Mouse (Mus musculus) cerebellum, adult 2 months (tissue): ENCODE measurements around the gene Adgrd1. TPM values are rescaled to one million over a fixed set of nuclear protein-coding genes. Genes with fewer than 3 reads are reported as not detected.

Source experiments
- DNase-seq, 2 experiments: peaks; one replicate each; pipeline ENCODE4 v3.0.0; 2021
- H3K27ac ChIP-seq: fragments of 200-500 bp; 2 replicates; pipeline ENCODE4 v1.5.1; 2012; ENCODE audit warnings: low read length, control low read depth, inconsistent platforms; ENCODE audit not compliant: insufficient read depth
- H3K27me3 ChIP-seq: fragments of 200-500 bp; 2 replicates; pipeline ENCODE4 v1.6.1; 2012; ENCODE audit warnings: inconsistent platforms, mild to moderate bottlenecking, low read length, moderate library complexity; ENCODE audit not compliant: control insufficient read depth, insufficient read depth
- H3K4me1 ChIP-seq: fragments of 200-500 bp; 2 replicates; pipeline ENCODE4 v1.6.1; 2011; ENCODE audit warnings: low read length; ENCODE audit not compliant: control insufficient read depth, insufficient read depth
- H3K4me3 ChIP-seq: fragments of 200-500 bp; replicated peaks from 2 replicates; pipeline ENCODE3; 2011; ENCODE audit warnings: mild to moderate bottlenecking, low read depth, low read length, control low read depth; ENCODE audit not compliant: insufficient read depth
- CTCF ChIP-seq: fragments of 200-500 bp; IDR thresholded peaks from 2 replicates; pipeline ENCODE4 v1.5.1; 2011; ENCODE audit warnings: low read depth, mild to moderate bottlenecking, control low read depth, low read length, moderate library complexity, borderline replicate concordance; ENCODE audit not compliant: insufficient read depth
- POLR2A ChIP-seq: fragments of 200-500 bp; IDR thresholded peaks from 2 replicates; pipeline ENCODE4 v1.6.1; 2011; ENCODE audit warnings: low read length, control low read depth, borderline replicate concordance; ENCODE audit not compliant: insufficient read depth
- WGBS: fragments of 180-500 bp; shearing (Covaris S2); methylation state at CpG from one replicate; pipeline ENCODE4 v1.1.7; 2018; 5-methylcytosine and 5-hydroxymethylcytosine counted together
- polyA plus RNA-seq: library from polyadenylated mRNA; depleted of rRNA; stranded (reverse); fragments of >200 nt; gene quantifications from 2 replicates; pipeline ENCODE4 v1.2.3, GENCODE M21; 2012

Adgrd1 gene
- polyA plus RNA-seq, 1 experiment = 0.34 TPM

GRCm38 (mm10) chr5:129073404-129073803 lies 23.1 kb upstream of the Adgrd1 start:
- no peaks in the 10 kb centered on the region for H3K4me1 ChIP-seq
- TF ChIP-seq CTCF = no peak
- TF ChIP-seq POLR2A = no peak
- peaks cover 2% of the 10 kb centered on the region; the same call in 1 of the 2 replicates for H3K27me3 ChIP-seq
- no peak for DNase-seq
- H3K27ac ChIP-seq = no peak overlapping the region
- no peak overlapping the region for H3K4me3 ChIP-seq
- WGBS = 28% methylated on average over 6 of the region's 6 CpGs

DNA sequence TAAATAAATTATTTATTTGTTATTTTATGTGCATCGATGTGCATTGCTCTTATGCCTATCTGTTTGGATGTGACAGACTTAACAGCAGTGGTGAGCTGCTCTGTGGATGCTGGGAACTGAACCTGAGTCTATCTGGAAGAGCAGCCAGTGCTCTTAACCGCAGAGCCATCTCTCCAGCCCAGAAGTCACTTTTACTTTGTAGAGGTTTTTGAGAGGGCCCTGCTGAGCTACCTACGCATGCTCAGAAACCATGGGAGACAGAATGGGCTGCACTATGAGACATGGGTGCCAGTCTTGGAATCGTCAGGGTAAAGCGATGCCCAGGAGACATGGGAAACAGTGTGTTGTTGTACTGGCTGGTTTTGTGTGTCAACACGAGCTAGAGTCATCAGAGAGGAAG lies 20.5 kb upstream of the Adgrd1 start:
- no peak overlapping the region for H3K4me3 ChIP-seq
- TF ChIP-seq CTCF (no peak), POLR2A (no peak)
- H3K27me3 ChIP-seq = peaks cover 2% of the 10 kb centered on the region; the same call in 1 of the 2 replicates
- WGBS = 72% methylated on average over 6 of the region's 6 CpGs
- DNase-seq = no peak
- no peaks in the 10 kb centered on the region for H3K4me1 ChIP-seq
- no peak overlapping the region for H3K27ac ChIP-seq

DNA sequence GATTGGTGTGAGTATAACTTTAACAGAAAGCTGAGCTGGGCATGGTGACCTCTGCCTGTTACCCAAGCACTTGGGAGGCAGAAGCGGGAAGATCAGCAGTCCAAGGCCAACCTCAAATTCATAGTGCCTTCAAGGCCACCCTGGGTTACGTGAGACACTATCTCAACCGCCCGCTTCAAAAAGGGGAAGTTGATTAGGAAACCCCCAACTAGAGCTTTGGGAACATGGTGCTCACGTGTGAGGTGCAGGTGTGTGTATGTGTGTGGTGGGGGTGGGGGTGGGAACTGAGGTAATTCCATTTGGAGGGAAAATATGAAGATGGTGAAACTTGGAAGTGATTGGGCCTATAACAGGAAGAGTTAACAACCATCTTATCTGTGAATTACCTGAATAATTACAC lies 19.3 kb upstream of the Adgrd1 start:
- TF ChIP-seq CTCF = no peak
- TF ChIP-seq POLR2A = no peak
- H3K4me1 ChIP-seq = no peaks in the 10 kb centered on the region
- H3K27ac ChIP-seq = no peak overlapping the region
- H3K4me3 ChIP-seq = no peak overlapping the region
- 93% methylated on average over 5 of the region's 5 CpGs for WGBS
- DNase-seq = no peak
- peaks cover 2% of the 10 kb centered on the region; the same call in 1 of the 2 replicates for H3K27me3 ChIP-seq

GRCm38 (mm10) chr5:129081521-129081920 lies 15.0 kb upstream of the Adgrd1 start:
- no peak for TF ChIP-seq CTCF
- TF ChIP-seq POLR2A = no peak
- peaks cover 2% of the 10 kb centered on the region; the same call in 1 of the 2 replicates for H3K27me3 ChIP-seq
- no peak for DNase-seq
- WGBS = 83% methylated on average over 7 of the region's 7 CpGs
- H3K27ac ChIP-seq = no peak overlapping the region
- no peak overlapping the region for H3K4me3 ChIP-seq
- no peaks in the 10 kb centered on the region for H3K4me1 ChIP-seq

- Histone ChIP-seq H3K27me3 (no peaks in the 10 kb centered on the region; the same call in 1 of the 2 replicates), H3K4me1 (no peaks in the 10 kb centered on the region), H3K4me3 (no peak overlapping the region), H3K27ac (no peak overlapping the region)
- 82% methylated on average over 10 of the region's 10 CpGs for WGBS
- DNase-seq = no peak
- no peak for TF ChIP-seq POLR2A
- no peak for TF ChIP-seq CTCF
These were observed 11.4 kb upstream of the Adgrd1 start for GRCm38 (mm10) chr5:129085153-129085552.

- 17% methylated on average over 10 of the region's 10 CpGs for WGBS
- Histone ChIP-seq H3K27me3 (no peaks in the 10 kb centered on the region; the same call in 1 of the 2 replicates), H3K4me3 (no peak overlapping the region), H3K4me1 (no peaks in the 10 kb centered on the region), H3K27ac (no peak overlapping the region)
- DNase-seq = no peak
- TF ChIP-seq CTCF (no peak), POLR2A (no peak)
These were observed 4.0 kb upstream of the Adgrd1 start for GRCm38 (mm10) chr5:129092345-129093065.

DNA sequence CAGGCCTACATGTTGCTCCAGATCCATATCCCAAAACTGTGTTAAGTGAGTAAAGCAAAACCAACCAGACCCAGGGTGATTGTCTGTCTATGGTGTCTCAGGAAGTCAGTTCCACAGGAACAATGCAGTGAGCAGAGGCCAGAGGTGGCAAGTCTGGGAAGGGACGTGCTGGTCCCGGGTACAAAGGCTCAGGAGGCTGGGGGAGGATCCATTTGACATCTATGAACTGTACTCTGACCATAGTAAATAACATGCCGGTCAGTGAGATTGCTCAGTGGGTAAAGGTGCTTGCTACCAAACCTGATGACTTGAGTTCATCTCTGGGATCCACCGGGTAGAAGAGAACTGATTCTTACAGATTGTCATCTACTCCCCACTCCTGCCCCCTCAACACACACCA lies 3.4 kb upstream of the Adgrd1 start:
- TF ChIP-seq CTCF = no peak
- TF ChIP-seq POLR2A = no peak
- WGBS = 73% methylated on average over 4 of the region's 4 CpGs
- H3K4me3 ChIP-seq = no peak overlapping the region
- H3K27me3 ChIP-seq = no peaks in the 10 kb centered on the region; the same call in 1 of the 2 replicates
- DNase-seq = no peak
- no peaks in the 10 kb centered on the region for H3K4me1 ChIP-seq
- H3K27ac ChIP-seq = no peak overlapping the region

DNA sequence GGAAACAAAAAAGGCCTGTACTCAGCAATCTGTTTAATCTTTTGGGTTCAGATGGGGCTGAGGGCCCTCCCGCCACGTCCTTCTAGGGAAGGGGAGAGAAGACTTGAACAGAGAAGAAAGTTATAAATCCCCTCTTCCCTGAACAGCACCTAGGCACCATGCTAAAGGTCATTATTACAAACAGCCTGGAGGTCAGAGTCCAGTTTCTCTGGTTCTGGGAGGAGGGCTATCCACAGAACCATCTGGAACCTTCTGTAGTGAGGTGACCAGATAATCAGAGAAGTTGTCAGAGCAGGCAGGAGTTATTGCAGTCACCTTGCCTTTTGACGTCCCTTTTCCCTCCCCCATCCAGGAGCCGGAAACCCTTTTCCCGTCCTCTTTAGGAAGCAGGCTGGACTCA lies 2.3 kb upstream of the Adgrd1 start:
- Histone ChIP-seq H3K27ac (no peak overlapping the region), H3K27me3 (no peaks in the 10 kb centered on the region; the same call in 1 of the 2 replicates), H3K4me1 (no peaks in the 10 kb centered on the region), H3K4me3 (no peak overlapping the region)
- no peak for DNase-seq
- WGBS = 87% methylated on average over 5 of the region's 5 CpGs
- TF ChIP-seq POLR2A (no peak), CTCF (no peak)
